Mouse (Mus musculus) CH12.LX (cell line): ENCODE measurements around the gene Mks1. TPM values are rescaled to one million over a fixed set of nuclear protein-coding genes. Genes with fewer than 3 reads are reported as not detected.

ENCODE experiments used
- DNase-seq: peaks from one replicate; pipeline ENCODE4 v3.0.0-alpha.2; 2013; ENCODE audit errors: extremely low read depth
- H3K27ac ChIP-seq: 2 replicates; pipeline ENCODE4 v1.5.1; 2012; ENCODE audit warnings: low read depth, mild to moderate bottlenecking, control low read depth, moderate library complexity; ENCODE audit not compliant: insufficient read depth
- H3K27me3 ChIP-seq: replicated peaks from 2 replicates; pipeline ENCODE3; 2012; ENCODE audit warnings: inconsistent platforms
- H3K36me3 ChIP-seq, 2 experiments: replicated peaks in 1 of 2; 2 replicates each; pipeline versions ENCODE3 to v1.6.1; 2012; ENCODE audit warnings: inconsistent platforms in 1 of 2, low read length in 1 of 2, mild to moderate bottlenecking in 1 of 2, mixed read lengths in 1 of 2, moderate library complexity in 1 of 2; ENCODE audit not compliant: control insufficient read depth in 1 of 2, insufficient read depth in 1 of 2
- H3K4me1 ChIP-seq, 2 experiments: 2 replicates each; pipeline ENCODE4 v1.6.1; 2012; ENCODE audit warnings: inconsistent platforms in 1 of 2, moderate library complexity in 1 of 2; ENCODE audit not compliant: insufficient read depth in 2 of 2, control insufficient read depth in 1 of 2
- H3K4me2 ChIP-seq: 2 replicates; pipeline ENCODE4 v1.6.1; 2012; ENCODE audit warnings: low read depth, mild to moderate bottlenecking, control low read depth; ENCODE audit not compliant: poor library complexity, insufficient read depth, severe bottlenecking
- H3K4me3 ChIP-seq, 3 experiments: fragments of 150-350 bp in 1 of 3; sonication (generic) in 1 of 3; replicated peaks in 1 of 3; 2 replicates each; pipeline versions ENCODE3 to v1.5.1; 2011 to 2012; ENCODE audit warnings: low read depth in 2 of 3, low read length in 2 of 3, mild to moderate bottlenecking in 2 of 3, moderate library complexity in 2 of 3, control low read depth in 1 of 3, improper control_type of control experiment in 1 of 3, inconsistent platforms in 1 of 3, mixed read lengths in 1 of 3; ENCODE audit not compliant: poor library complexity in 1 of 3
- H3K79me2 ChIP-seq: replicated peaks from 2 replicates; pipeline ENCODE4 v1.6.1; 2012; ENCODE audit warnings: mild to moderate bottlenecking, moderate library complexity; ENCODE audit not compliant: control insufficient read depth, poor library complexity, insufficient read depth, severe bottlenecking; ENCODE audit errors: extremely low read depth
- H3K9ac ChIP-seq: 2 replicates; pipeline ENCODE4 v1.6.1; 2012; ENCODE audit warnings: low read depth, mild to moderate bottlenecking, control low read depth, moderate library complexity; ENCODE audit not compliant: insufficient read depth
- H3K9me3 ChIP-seq: replicated peaks from 2 replicates; pipeline ENCODE3; 2012; ENCODE audit warnings: low read length, inconsistent platforms, mixed read lengths
- CHD2 ChIP-seq: IDR thresholded peaks from 2 replicates; pipeline ENCODE4 v1.6.1; 2011; ENCODE audit warnings: low read length, improper control_type of control experiment
- CTCF ChIP-seq, 2 experiments: IDR thresholded peaks in 1 of 2; conservative IDR thresholded peaks in 1 of 2; 2 replicates each; pipeline ENCODE4 v1.5.1; 2011 to 2012; ENCODE audit warnings: low read depth in 2 of 2, low read length in 2 of 2, improper control_type of control experiment in 1 of 2, inconsistent platforms in 1 of 2, mild to moderate bottlenecking in 1 of 2, moderate library complexity in 1 of 2
- E2F4 ChIP-seq: IDR thresholded peaks from 2 replicates; pipeline ENCODE4 v1.6.1; 2011; ENCODE audit warnings: low read depth, low read length, improper control_type of control experiment; ENCODE audit not compliant: insufficient replicate concordance
- ELF1 ChIP-seq: IDR thresholded peaks from 2 replicates; pipeline ENCODE4 v1.6.1; 2014; ENCODE audit warnings: low read depth, mild to moderate bottlenecking, inconsistent platforms, low read length, improper control_type of control experiment
- EP300 ChIP-seq: IDR thresholded peaks from 2 replicates; pipeline ENCODE4 v1.6.1; 2011; ENCODE audit warnings: low read length, improper control_type of control experiment
- ETS1 ChIP-seq: conservative IDR thresholded peaks from 2 replicates; pipeline ENCODE4 v1.6.1; 2012; ENCODE audit warnings: low read depth, mild to moderate bottlenecking, inconsistent platforms, low read length, improper control_type of control experiment, moderate library complexity
- HCFC1 ChIP-seq: IDR thresholded peaks from 2 replicates; pipeline ENCODE4 v1.6.1; 2012; ENCODE audit warnings: low read depth, mild to moderate bottlenecking, inconsistent platforms, low read length, improper control_type of control experiment
- IRF4 ChIP-seq: IDR thresholded peaks from 2 replicates; pipeline ENCODE4 v1.6.1; 2014; ENCODE audit warnings: low read depth, mild to moderate bottlenecking, inconsistent platforms, low read length, improper control_type of control experiment
- JUN ChIP-seq: IDR thresholded peaks from 2 replicates; pipeline ENCODE4 v1.6.1; 2011; ENCODE audit warnings: low read depth, mild to moderate bottlenecking, low read length, improper control_type of control experiment, moderate library complexity; ENCODE audit not compliant: insufficient read depth
- JUND ChIP-seq: conservative IDR thresholded peaks from 2 replicates; pipeline ENCODE4 v1.6.1; 2011; ENCODE audit warnings: low read depth, low read length, improper control_type of control experiment
- KAT2A ChIP-seq: IDR thresholded peaks from 2 replicates; pipeline ENCODE4 v1.6.1; 2012; ENCODE audit warnings: low read length, improper control_type of control experiment, inconsistent platforms; ENCODE audit not compliant: insufficient replicate concordance
- MAFK ChIP-seq: IDR thresholded peaks from 2 replicates; pipeline ENCODE4 v1.6.1; 2011; ENCODE audit warnings: low read length, improper control_type of control experiment; ENCODE audit not compliant: insufficient replicate concordance
- MAX ChIP-seq: IDR thresholded peaks from 2 replicates; pipeline ENCODE4 v1.6.1; 2011; ENCODE audit warnings: low read length, improper control_type of control experiment
- MAZ ChIP-seq: IDR thresholded peaks from 2 replicates; pipeline ENCODE4 v1.6.1; 2012; ENCODE audit warnings: low read depth, mild to moderate bottlenecking, inconsistent platforms, low read length, improper control_type of control experiment, moderate library complexity
- MEF2A ChIP-seq: IDR thresholded peaks from 2 replicates; pipeline ENCODE4 v1.6.1; 2014; ENCODE audit warnings: low read depth, mild to moderate bottlenecking, inconsistent platforms, low read length, improper control_type of control experiment, borderline replicate concordance
- MXI1 ChIP-seq: IDR thresholded peaks from 2 replicates; pipeline ENCODE4 v1.6.1; 2011; ENCODE audit warnings: mild to moderate bottlenecking, low read depth, low read length, improper control_type of control experiment
- NELFE ChIP-seq: IDR thresholded peaks from 2 replicates; pipeline ENCODE4 v1.6.1; 2011; ENCODE audit warnings: low read depth, low read length, improper control_type of control experiment
- NRF1 ChIP-seq: IDR thresholded peaks from 2 replicates; pipeline ENCODE4 v1.6.1; 2014; ENCODE audit warnings: low read depth, mild to moderate bottlenecking, inconsistent platforms, low read length, improper control_type of control experiment, moderate library complexity
- PAX5 ChIP-seq: IDR thresholded peaks from 2 replicates; pipeline ENCODE4 v1.6.1; 2012; ENCODE audit warnings: low read length, inconsistent platforms, mixed read lengths
- POLR2A ChIP-seq: IDR thresholded peaks from 2 replicates; pipeline ENCODE4 v1.6.1; 2011; ENCODE audit warnings: low read depth, mild to moderate bottlenecking, improper control_type of control experiment, low read length
- POLR2AphosphoS2 ChIP-seq: IDR thresholded peaks from 2 replicates; pipeline ENCODE4 v1.6.1; 2011; ENCODE audit warnings: low read depth, low read length, improper control_type of control experiment
- RAD21 ChIP-seq: IDR thresholded peaks from 2 replicates; pipeline ENCODE4 v1.6.1; 2011; ENCODE audit warnings: low read depth, mild to moderate bottlenecking, low read length, improper control_type of control experiment, moderate library complexity
- RCOR1 ChIP-seq: conservative IDR thresholded peaks from 2 replicates; pipeline ENCODE4 v1.6.1; 2012; ENCODE audit warnings: low read depth, mild to moderate bottlenecking, inconsistent platforms, low read length, improper control_type of control experiment
- SMC3 ChIP-seq: IDR thresholded peaks from 2 replicates; pipeline ENCODE4 v1.6.1; 2011; ENCODE audit warnings: low read depth, low read length, improper control_type of control experiment
- TBP ChIP-seq: conservative IDR thresholded peaks from 2 replicates; pipeline ENCODE4 v1.6.1; 2011; ENCODE audit warnings: low read depth, low read length, improper control_type of control experiment
- TCF12 ChIP-seq: IDR thresholded peaks from 2 replicates; pipeline ENCODE4 v1.6.1; 2014; ENCODE audit warnings: low read depth, mild to moderate bottlenecking, inconsistent platforms, low read length, improper control_type of control experiment
- UBTF ChIP-seq: IDR thresholded peaks from 2 replicates; pipeline ENCODE4 v1.6.1; 2012; ENCODE audit warnings: low read depth, mild to moderate bottlenecking, inconsistent platforms, low read length, improper control_type of control experiment, moderate library complexity
- USF1 ChIP-seq: IDR thresholded peaks from 2 replicates; pipeline ENCODE4 v1.6.1; 2014; ENCODE audit warnings: low read depth, mild to moderate bottlenecking, inconsistent platforms, low read length, improper control_type of control experiment
- ZMIZ1 ChIP-seq: IDR thresholded peaks from 2 replicates; pipeline ENCODE4 v1.6.1; 2012; ENCODE audit warnings: low read depth, mild to moderate bottlenecking, inconsistent platforms, low read length, improper control_type of control experiment
- dilution Hi-C: fragments of 300-500 bp; cut with MboI; formaldehyde crosslinking; loops from 2 replicates; pipeline ENCODE4 v1.14.3; 2020; ENCODE audit warnings: low sequenced_read_pairs; ENCODE audit not compliant: extremely low pct_unique_long_range_greater_than_20kb, extremely low pct_ligation_motif_present
- in situ Hi-C: fragments of 300-500 bp; cut with MboI; formaldehyde crosslinking; loops from 3 replicates; pipeline ENCODE4 v1.14.3; 2019; ENCODE audit warnings: low sequenced_read_pairs, low pct_ligation_motif_present, low pct_unique_long_range_greater_than_20kb, mixed read lengths
- polyA plus RNA-seq: library from polyadenylated mRNA; unstranded; fragments of >175 nt; gene quantifications from 2 replicates; pipeline ENCODE4 v1.2.1, GENCODE M21; 2012; ENCODE audit warnings: low read depth; ENCODE audit not compliant: insufficient read length
- total RNA-seq, 2 experiments: library from RNA; depleted of rRNA; stranded (reverse); fragments of 300-350 nt in 1 of 2; fragments of >200 nt in 1 of 2; gene quantifications; 2 replicates each; pipeline ENCODE4 v1.2.3; 2012 to 2014

Mks1 gene
- total and polyA plus RNA-seq, 3 experiments, result 20.4 to 26.3 (median 24.4) TPM

DNA sequence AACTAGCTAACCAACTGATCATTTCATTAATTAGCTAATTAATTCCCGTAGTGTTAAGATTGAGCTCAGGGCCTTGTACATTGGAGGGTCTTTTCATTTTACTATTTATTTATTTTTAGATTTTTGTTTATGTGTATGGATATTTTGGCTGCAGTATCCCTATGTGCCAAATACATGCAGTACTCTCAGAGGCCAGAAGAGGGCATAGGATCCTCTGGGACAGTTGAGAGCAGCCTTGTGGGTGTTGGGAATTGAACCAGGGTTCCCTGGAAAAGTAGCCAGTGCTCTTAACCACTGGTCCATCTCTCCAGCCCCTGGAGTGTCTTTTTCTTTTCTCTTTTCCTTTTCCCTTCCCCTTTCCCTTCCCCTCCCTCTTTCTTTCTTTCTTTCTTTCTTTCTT is 47.6 kb upstream of the Mks1 start:
- Histone ChIP-seq H3K79me2 (no peaks in the 10 kb centered on the region), H3K9me3 (no peaks in the 10 kb centered on the region), H3K4me2 (no peak overlapping the region), H3K4me1 (peaks cover 16 to 25% of the 10 kb centered on the region in 2 experiments), H3K27me3 (peaks cover 14% of the 10 kb centered on the region), H3K27ac (no peak overlapping the region), H3K9ac (no peak overlapping the region), H3K36me3 (no peaks in the 10 kb centered on the region), H3K4me3 (no peak overlapping the region)
- DNase-seq, result peak; percentile 55
- in situ Hi-C loops, result no loop called here
- dilution Hi-C loops, result no loop called here
- TF ChIP-seq TBP, result no peak
- no peak for TF ChIP-seq TCF12
- TF ChIP-seq MEF2A, result no peak
- no peak for TF ChIP-seq MAX
- no peak for TF ChIP-seq EP300
- no peak for TF ChIP-seq PAX5
- peak; percentile 28; the same call in 1 of the 2 replicates for TF ChIP-seq MAZ
- TF ChIP-seq E2F4, result no peak
- no peak for TF ChIP-seq KAT2A
- no peak for TF ChIP-seq ZMIZ1
- no peak for TF ChIP-seq RCOR1
- no peak for TF ChIP-seq JUND
- TF ChIP-seq NELFE, result no peak
- no peak for TF ChIP-seq MAFK
- no peak for TF ChIP-seq POLR2AphosphoS2
- no peak for TF ChIP-seq CHD2
- TF ChIP-seq JUN, result no peak
- TF ChIP-seq UBTF, result no peak
- no peak for TF ChIP-seq ETS1
- TF ChIP-seq IRF4, result no peak
- peak; percentile 63 for TF ChIP-seq RAD21
- 0 out of 2 replicates have a peak, but pooled peaks have one; percentile 14 for TF ChIP-seq HCFC1
- peak; percentile 68 to 74 for TF ChIP-seq CTCF (conservative IDR thresholded peaks at IDR 0.05 in 1 of 2, IDR thresholded peaks at IDR 0.05 in 1 of 2; ENCODE audit: low read depth in 2 of 2, low read length in 2 of 2)
- TF ChIP-seq MXI1, result no peak
- TF ChIP-seq NRF1, result no peak
- peak; percentile 64 for TF ChIP-seq SMC3
- no peak for TF ChIP-seq POLR2A
- no peak for TF ChIP-seq ELF1
- TF ChIP-seq USF1, result no peak
